Mouse (Mus musculus) kidney, postnatal 0 days (tissue): ENCODE results near the gene Dop1b. TPM values are rescaled to one million over a fixed set of nuclear protein-coding genes. Genes with fewer than 3 reads are reported as not detected.
"Not testable (repeated sequence)": the region's sequence is repeated elsewhere in the genome, so short reads cannot be mapped to it uniquely, and the experiment has no call there.

Experiments
- ATAC-seq: fragments of 200-750 bp; cut with Nextera tagmentation; replicated peaks from 2 replicates; pipeline ENCODE4 v1.8.0; 2017; ENCODE audit warnings: low read depth, moderate number of reproducible peaks, moderate TSS enrichment, moderate library complexity; ENCODE audit not compliant: low FRiP score
- DNase-seq: peaks from one replicate; pipeline ENCODE4 v3.0.0-alpha.2; 2016; ENCODE audit warnings: low spot score
- H3K27ac ChIP-seq: fragments of 300-500 bp; sonication (generic); 2 replicates; pipeline ENCODE4 v1.5.1; 2014; ENCODE audit warnings: mild to moderate bottlenecking
- H3K27me3 ChIP-seq: fragments of 300-500 bp; sonication (generic); 2 replicates; pipeline ENCODE4 v1.6.1; 2014; ENCODE audit warnings: low read length, mixed read lengths; ENCODE audit not compliant: insufficient read depth
- H3K36me3 ChIP-seq: fragments of 300-500 bp; sonication (generic); 2 replicates; pipeline ENCODE4 v1.6.1; 2014; ENCODE audit warnings: low read length, mixed read lengths; ENCODE audit not compliant: insufficient read depth
- H3K4me1 ChIP-seq: fragments of 300-500 bp; sonication (generic); replicated peaks from 2 replicates; pipeline ENCODE4 v1.6.1; 2014; ENCODE audit warnings: antibody characterized with exemption, low read length, mixed read lengths; ENCODE audit not compliant: insufficient read depth
- H3K4me2 ChIP-seq: fragments of 300-500 bp; sonication (generic); 2 replicates; pipeline ENCODE4 v1.6.1; 2014; ENCODE audit warnings: mild to moderate bottlenecking, low read length, moderate library complexity, mixed read lengths
- H3K4me3 ChIP-seq: fragments of 300-500 bp; sonication (generic); replicated peaks from 2 replicates; pipeline ENCODE4 v1.5.1; 2014; ENCODE audit warnings: low read depth, low read length
- H3K9ac ChIP-seq: fragments of 300-500 bp; sonication (generic); 2 replicates; pipeline ENCODE4 v1.6.1; 2014; ENCODE audit warnings: low read depth, low read length
- H3K9me3 ChIP-seq: fragments of 300-500 bp; sonication (generic); replicated peaks from 2 replicates; pipeline ENCODE4 v1.6.1; 2016; ENCODE audit warnings: low read length, inconsistent platforms, mixed read lengths
- CTCF ChIP-seq: IDR thresholded peaks from 2 replicates; pipeline ENCODE4 v1.5.1; 2016; ENCODE audit warnings: antibody characterized with exemption, low read depth, mild to moderate bottlenecking, moderate library complexity
- WGBS: fragments of 180-500 bp; shearing (Covaris S2); extraction: QIAGEN DNeasy Blood & Tissue Kit; methylation state at CpG from one replicate; pipeline ENCODE4 v1.1.7; 2014; 5-methylcytosine and 5-hydroxymethylcytosine counted together
- polyA plus RNA-seq: library from polyadenylated mRNA; unstranded; fragments of >200 nt; fragmentation: Nextera tagmentation; extraction: Ambion mirVana; gene quantifications from 2 replicates; pipeline ENCODE4 v1.2.1, GENCODE M21; 2015

Gene Dop1b
- polyA plus RNA-seq: 22.5 and 23.6 TPM in 2 replicates

DNA sequence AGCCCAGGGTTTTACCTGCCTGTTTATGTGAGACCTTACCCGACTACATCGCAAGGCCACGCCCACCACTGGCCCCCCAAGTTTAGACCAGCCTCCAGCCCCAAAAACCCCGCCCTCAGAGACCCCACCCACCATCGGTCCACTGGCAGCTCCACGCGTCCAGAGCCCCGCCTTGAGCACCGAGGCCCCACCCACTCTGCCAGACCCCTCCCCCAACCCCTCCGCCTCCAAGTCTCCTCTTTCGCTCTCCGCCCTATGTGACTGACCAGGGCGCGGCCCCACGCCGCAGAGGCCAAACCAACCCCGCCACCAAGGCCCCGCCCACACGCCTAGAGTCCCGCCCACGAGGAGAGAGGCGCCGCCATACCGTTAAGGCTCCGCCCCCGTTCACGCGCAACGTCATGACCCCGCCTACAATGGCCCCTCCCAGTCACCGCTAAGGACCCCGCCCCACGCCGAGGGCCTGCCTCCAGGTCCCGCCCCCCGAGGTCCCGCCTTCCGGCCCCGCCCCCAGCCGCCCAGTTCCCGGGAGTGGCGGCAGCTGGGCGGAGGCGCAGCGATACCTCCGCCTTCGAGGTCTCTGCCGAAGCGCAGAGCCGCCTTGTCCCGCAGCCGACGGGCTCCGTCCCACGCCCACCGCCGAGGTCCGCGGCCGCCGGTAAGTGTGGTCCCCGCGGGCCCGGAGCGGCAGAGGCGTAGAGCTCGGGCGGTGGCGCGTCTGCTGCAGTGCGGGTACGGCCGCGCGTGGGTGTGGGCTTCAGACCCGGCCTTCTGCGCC is at the start of gene Dop1b:
Gene Dop1b, plus strand, starts transcription at position 494 of the 778 bp plus-strand sequence.
- DNase-seq (peak; percentile 99), ATAC-seq (peak; percentile 96)
- under 1% methylated on average over 68 of the region's 77 CpGs for WGBS
- H3K27ac ChIP-seq: peak within 1 kb of the TSS; percentile 32; the same call in 1 of the 2 replicates
- no peaks in the 10 kb centered on the region for H3K4me1 ChIP-seq
- TF ChIP-seq CTCF: no peak; the same call in 1 of the 2 replicates
- H3K9ac ChIP-seq: peak within 1 kb of the TSS; percentile 70
- no peaks in the 10 kb centered on the region for H3K9me3 ChIP-seq
- H3K36me3 ChIP-seq: no peaks in the 10 kb centered on the region
- peak within 1 kb of the TSS; percentile 74 for H3K4me2 ChIP-seq
- no peaks in the 10 kb centered on the region for H3K27me3 ChIP-seq
- peak within 1 kb of the TSS; percentile 69 for H3K4me3 ChIP-seq

GRCm38 (mm10) chr16:93667976-93668375 is 43.7 kb upstream of the Dop1b start:
- H3K4me2 ChIP-seq: no peak overlapping the region
- H3K4me1 ChIP-seq: no peaks in the 10 kb centered on the region
- no peak overlapping the region for H3K4me3 ChIP-seq
- ATAC-seq (no peak), DNase-seq (no peak)
- no peak overlapping the region for H3K9ac ChIP-seq
- TF ChIP-seq CTCF: no peak
- no peaks in the 10 kb centered on the region for H3K27me3 ChIP-seq
- no peaks in the 10 kb centered on the region for H3K36me3 ChIP-seq
- H3K9me3 ChIP-seq: peaks cover 7% of the 10 kb centered on the region
- no peak overlapping the region for H3K27ac ChIP-seq

DNA sequence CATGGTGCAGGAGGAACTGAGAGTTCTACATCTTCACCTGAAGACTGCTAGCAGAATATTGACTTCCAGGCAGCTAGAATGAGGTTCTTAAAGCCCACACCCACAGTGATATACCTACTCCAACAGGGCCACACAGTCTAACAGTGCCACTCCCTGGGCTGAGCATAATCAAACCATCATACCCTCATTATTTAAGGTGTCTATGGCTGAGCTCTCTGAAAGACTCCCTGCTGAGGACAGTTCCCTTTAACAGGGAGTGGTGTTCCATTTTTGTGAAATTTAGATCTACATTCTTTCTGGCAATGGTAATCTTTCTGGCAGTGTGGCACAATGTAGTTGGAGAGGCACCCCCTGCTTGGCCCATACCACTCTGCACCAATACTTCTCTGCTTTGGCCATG is 42.2 kb upstream of the Dop1b start:
- Histone ChIP-seq H3K36me3 (no peaks in the 10 kb centered on the region), H3K4me3 (no peak overlapping the region), H3K9ac (no peak overlapping the region), H3K9me3 (peaks cover 7% of the 10 kb centered on the region), H3K27me3 (no peaks in the 10 kb centered on the region), H3K4me1 (no peaks in the 10 kb centered on the region), H3K4me2 (no peak overlapping the region), H3K27ac (no peak overlapping the region)
- DNase-seq (no peak), ATAC-seq (no peak)
- no peak for TF ChIP-seq CTCF

DNA sequence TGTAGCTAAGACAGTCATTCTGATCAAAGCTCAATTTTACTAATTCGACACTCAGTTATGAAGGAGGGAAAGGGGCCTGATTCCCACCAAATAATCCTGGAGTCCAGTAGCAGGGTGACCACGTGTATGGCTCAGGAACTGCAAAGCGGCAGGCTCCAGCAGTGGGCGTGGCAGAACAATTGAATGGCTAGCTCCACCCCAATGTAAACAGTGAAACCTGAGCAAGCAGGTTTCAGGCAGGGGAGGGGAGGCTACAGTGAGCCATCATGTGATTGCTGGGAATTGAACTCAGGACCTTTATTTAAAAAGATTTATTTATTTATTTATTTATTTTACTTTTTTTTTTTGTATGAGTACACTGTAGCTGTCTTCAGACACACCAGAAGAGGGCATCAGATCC is 41.2 kb upstream of the Dop1b start:
- H3K4me2 ChIP-seq, H3K4me1 ChIP-seq, ATAC-seq, DNase-seq, H3K4me3 ChIP-seq, H3K36me3 ChIP-seq, H3K9ac ChIP-seq, H3K27me3 ChIP-seq, H3K9me3 ChIP-seq, H3K27ac ChIP-seq: not testable (repeated sequence)
- WGBS: 37% methylated on average over 4 of the region's 4 CpGs

DNA sequence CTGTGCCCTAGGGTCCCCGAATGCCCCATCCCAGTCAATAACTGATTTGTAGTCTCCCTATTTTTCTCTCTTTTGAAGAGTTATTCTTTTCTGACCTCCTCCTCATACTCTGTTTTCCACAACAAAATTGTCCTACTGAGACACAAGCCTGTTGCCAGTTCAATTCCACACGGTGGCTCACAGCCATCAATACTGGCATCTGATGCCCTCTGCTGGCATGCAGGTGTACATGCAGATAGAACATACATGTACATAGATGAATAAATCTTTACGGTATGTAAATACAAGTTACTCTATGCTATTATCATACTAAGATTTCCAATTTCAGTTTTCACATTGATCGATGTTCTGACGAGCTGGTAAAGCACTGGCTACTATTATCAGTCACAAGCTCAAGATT is 40.6 kb upstream of the Dop1b start:
- ATAC-seq (no peak), DNase-seq (no peak)
- Histone ChIP-seq H3K4me1 (no peaks in the 10 kb centered on the region), H3K9me3 (peaks cover 7% of the 10 kb centered on the region), H3K4me2 (no peak overlapping the region), H3K36me3 (no peaks in the 10 kb centered on the region), H3K4me3 (no peak overlapping the region), H3K27me3 (no peaks in the 10 kb centered on the region), H3K9ac (no peak overlapping the region), H3K27ac (no peak overlapping the region)
- TF ChIP-seq CTCF: peak; percentile 59; the same call in 1 of the 2 replicates
- 92% methylated on average over 5 of the region's 5 CpGs for WGBS

DNA sequence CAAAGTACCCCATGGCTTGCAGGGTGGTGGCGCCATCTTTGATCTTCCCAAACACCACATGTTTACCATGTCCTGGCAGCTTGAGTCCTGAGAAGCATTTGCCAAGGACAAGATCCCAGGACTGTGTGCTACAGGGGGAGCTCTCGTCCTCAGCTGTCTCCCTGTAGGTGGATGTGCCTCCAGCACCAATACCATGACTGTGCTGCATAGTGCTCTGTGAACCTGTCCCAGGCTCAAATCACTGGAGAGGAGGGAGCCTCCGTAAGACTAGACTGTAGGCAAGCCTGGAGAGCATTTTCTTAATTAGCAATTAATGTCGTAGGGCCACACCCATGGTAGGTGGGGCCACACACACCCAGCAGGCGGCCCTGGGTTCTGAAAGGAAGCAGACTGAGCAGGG is 35.3 kb upstream of the Dop1b start:
- WGBS: 85% methylated on average over 5 of the region's 5 CpGs
- Histone ChIP-seq H3K27ac (no peak overlapping the region), H3K9me3 (no peaks in the 10 kb centered on the region), H3K4me3 (no peak overlapping the region), H3K4me2 (no peak overlapping the region), H3K36me3 (no peaks in the 10 kb centered on the region), H3K4me1 (no peaks in the 10 kb centered on the region), H3K27me3 (no peaks in the 10 kb centered on the region), H3K9ac (no peak overlapping the region)
- no peak for TF ChIP-seq CTCF
- DNase-seq (no peak), ATAC-seq (no peak)
